Mouse (Mus musculus) heart, adult 9 months (tissue): Measurements from ENCODE around the gene Ckap2l.
A peak's percentile ranks its signal among the peaks of the same experiment; 100 is the strongest.

Source experiments
- DNase-seq, 2 experiments: peaks; one replicate each; pipeline ENCODE4 v3.0.0; 2022; ENCODE audit warnings: low spot score in 2 of 2

Gene Ckap2l

GRCm38 (mm10) chr2:129265316-129265715 lies 31.7 kb downstream of the Ckap2l start:
- no peak for DNase-seq

DNA sequence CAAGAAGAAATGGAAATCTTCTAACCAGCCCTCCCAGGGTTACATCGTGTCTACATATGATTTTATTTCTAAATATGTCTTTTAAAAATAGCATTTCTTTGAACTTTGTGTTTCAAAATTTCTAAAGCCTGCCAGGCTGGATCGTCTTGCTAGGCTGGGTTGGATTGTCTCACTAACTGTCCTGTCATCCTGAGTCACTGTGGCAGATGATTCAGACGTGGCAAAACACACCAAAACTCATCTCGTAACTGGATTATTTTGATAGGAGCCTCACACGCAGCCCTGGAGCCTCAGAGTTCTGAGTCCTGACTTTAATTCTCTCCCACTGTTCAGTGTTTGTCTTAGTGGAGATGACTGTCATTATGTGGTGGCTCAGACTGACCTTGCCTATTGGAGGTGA lies 33.9 kb downstream of the Ckap2l start:
- no peak for DNase-seq

- no peak for DNase-seq
Measured at GRCm38 (mm10) chr2:129261151-129261794, 35.7 kb downstream of the Ckap2l start.

DNA sequence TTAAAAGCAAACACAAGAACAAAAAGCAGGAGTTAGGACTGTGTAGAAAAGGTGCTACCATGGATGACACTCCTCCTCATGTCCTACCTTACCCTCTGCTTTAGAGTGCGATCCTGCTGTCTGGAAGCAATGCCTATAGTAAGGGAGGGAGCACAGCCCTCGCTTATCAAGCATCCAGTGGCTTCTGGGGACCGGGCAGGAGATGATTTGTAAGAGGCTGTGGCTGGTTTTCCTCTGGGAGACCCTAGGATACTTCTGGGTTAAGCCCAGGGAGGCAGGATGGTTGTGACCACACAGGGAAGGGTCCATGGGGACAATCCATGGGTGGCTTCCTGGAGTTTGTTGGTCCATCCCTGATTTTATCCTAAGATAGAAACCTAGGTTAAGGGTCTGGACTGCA lies 36.4 kb downstream of the Ckap2l start:
- DNase-seq, result no peak

DNA sequence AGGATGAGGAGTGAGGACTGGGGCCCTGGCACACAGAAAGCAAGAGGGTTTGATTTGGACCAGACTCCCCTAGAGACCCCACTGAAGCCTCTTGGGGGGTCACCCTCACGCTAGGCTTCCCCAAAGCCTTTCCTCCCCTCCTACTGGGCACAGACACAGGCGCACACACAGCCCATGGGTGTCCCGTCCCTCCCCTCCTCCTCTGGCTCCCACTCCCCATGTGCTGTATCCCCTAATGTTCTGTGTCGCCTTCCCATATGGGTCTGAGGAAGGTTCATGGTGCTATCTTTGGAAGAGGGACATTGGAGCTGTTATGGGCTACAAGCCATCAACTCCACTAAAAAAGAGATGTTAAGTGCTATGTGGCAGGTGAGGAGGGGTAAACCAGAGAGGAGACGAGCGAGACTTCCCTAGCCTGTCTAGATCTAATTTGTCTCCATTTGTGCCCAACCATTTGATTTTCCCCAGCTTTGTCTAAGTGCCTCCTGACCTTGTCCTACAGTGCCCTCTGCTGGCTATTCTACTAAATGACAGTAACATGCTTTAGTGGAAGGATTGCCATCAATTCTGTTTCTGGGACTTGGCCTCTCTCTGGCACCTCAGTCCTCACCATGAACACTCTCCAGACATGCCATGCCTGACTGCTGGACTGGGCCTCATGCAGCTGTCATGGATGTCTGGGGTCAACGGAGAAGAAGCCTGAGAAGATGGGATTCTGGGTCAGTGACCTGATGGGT lies 38.4 kb downstream of the Ckap2l start:
- peak; percentile 43 to 65 for DNase-seq

- no peak for DNase-seq
Measured at GRCm38 (mm10) chr2:129258056-129258455, 39.0 kb downstream of the Ckap2l start.

DNA sequence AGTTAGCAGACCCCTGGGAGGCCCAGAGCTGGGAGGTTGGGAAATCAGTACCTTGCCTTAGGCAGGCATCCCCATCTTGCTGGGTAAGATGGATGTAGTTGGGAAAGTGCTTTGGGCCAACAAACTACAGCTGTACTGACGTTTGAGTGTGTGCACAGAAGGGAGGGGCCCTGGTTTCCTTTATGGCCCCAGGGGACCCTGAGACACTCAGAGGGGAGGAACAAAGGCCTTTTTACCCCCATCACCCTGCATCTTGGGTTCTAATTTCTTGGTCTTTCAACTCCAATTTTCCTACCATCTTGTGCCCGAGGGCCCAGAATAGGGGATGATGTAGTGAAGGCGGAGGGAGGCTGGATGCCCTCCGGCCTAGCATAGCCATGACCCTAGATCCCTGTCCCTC lies 41.0 kb downstream of the Ckap2l start:
- DNase-seq, result no peak

- no peak for DNase-seq
Measured at GRCm38 (mm10) chr2:129254076-129254475, 42.9 kb downstream of the Ckap2l start.

GRCm38 (mm10) chr2:129253631-129253970 lies 43.4 kb downstream of the Ckap2l start:
- DNase-seq, result no peak

DNA sequence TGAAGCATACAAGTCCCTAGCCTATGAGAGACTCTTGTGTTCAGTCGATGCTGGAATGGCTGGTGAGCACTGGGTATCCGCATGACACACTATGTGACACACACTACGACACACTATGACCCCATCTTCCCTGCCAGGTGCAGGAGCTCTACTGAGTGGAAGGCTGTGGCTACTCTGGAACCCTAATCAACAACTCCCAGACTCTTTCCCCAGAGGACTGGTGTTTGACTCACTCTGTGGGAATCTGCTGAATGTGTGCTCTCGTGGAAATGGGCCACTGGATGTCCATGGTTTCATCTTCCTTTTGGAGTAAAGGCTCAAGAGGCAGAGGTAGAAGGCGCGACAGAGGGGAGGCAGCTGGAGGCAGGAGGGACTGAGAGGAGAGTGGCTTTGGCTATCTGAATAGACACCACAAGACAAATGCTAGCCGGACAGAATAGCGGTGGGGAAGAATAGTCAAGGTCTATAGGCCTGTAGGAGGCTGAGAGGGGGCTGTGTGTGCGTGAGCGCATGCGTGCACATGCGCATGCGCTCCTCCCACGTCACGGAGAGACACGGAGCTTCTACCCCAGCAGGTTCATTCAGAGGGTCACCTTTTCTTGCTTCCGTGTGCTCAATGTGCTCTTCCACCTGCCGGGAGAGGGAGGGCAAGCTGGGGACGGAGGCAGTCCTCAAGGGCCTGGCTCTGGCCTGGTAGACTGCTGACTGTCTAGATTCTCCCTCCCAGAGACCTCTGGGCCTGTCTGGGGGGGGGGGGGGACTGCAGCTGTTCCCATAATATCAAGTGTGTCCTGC lies 44.0 kb downstream of the Ckap2l start:
- DNase-seq, result no peak

DNA sequence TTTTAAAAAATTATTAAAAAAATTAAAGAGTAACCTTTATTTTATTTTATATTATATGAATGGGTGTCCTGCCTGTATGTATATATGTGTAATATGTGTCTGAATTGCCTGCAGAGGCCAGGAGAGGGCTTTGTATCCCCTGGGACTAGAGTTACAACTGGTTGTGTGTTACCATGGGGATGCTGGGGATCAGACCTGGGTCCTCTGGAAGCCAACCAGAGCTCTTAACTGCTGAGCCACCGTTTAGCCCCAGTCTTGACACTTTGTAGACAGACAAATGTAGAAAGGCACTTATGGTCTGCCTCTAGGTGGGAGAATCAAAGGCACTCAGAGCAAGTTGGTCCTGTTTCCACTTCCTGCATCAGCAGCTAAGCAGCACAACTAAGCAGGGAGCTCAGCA lies 47.7 kb downstream of the Ckap2l start:
- DNase-seq, result no peak

DNA sequence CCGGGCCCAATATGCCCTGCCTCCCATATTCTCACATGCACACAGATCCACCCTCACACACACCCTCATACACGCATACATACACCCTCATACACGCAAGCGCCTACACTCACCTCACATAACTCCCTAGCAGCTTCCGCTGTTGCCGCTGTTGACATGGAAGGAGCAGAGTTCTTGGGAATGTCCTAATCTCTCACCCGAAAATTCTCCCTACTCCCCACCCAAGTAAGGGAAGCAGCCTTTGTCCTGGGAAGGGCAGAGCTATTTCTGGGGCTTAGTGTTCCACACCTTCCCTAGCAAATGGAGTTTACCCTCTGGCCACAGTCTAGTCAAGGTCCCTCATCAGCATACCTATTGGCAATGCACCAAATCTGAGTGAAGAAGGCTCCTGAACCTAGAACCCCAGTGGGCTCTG lies 49.3 kb downstream of the Ckap2l start:
- no peak for DNase-seq

DNA sequence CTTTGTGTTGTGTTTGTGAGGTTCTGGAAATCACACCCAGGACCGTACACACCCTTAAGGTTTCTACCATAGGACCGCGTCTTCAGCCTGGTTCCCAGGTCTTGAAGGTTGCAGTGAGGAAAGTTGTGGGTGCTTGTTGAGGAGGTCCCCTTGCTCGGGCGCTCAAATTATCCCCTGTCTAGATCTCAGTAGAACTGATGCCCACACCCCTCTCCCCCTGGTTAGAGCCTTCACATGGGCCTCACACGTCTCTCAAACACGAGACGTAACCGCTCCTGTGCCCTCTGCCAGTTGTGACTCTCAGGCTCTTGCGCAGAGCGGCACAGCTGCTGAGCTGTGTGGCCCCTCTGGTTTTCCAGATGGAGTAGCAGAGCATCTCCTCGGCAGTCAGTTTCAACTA lies 50.1 kb downstream of the Ckap2l start:
- no peak for DNase-seq

DNA sequence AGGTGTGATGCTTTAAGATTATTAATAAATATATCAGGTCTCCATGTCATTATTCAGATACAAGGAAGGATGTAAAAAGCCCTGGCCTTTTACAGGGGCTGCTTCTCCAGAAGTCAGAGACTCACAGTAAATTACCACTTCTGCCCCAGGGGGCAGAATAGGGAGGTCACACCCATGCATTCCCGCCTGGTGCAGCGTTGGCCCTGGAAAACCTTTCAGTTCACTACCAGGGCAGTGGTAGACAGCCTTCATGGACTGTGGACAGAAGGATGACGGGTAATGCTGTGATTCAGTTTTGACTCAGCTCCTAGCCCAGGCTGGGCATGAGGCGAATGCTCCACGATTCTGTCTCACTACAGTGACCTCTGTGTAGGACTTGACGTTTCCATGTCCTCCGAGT lies 50.6 kb downstream of the Ckap2l start:
- no peak for DNase-seq

GRCm38 (mm10) chr2:129245618-129246017 lies 51.4 kb downstream of the Ckap2l start:
- no peak for DNase-seq

GRCm38 (mm10) chr2:129244446-129245120 lies 52.4 kb downstream of the Ckap2l start:
- peak; percentile 21 to 25 for DNase-seq

DNA sequence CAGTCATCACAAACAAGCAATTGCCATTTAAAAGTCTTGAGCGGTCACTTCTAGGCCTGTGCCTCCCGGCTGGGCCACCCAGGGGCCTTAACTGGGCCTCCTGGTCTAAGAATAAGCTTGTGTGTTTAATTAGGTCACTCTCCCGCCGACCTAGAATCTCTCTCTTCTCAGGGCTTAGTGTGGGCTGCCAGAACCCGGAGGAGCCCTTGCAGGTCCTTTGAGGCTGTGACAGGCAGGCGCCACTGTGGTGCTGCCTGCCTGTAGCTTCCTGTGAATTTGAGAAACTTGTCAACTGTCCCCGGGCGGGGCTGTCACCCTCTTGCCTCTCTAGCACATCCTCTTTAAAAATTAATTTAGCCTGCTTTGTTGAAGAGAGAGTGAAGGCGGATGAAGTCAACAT lies 53.2 kb downstream of the Ckap2l start:
- DNase-seq, result peak in 1 of 2 experiments; percentile 11

GRCm38 (mm10) chr2:129243005-129243404 lies 54.0 kb downstream of the Ckap2l start:
- no peak for DNase-seq

DNA sequence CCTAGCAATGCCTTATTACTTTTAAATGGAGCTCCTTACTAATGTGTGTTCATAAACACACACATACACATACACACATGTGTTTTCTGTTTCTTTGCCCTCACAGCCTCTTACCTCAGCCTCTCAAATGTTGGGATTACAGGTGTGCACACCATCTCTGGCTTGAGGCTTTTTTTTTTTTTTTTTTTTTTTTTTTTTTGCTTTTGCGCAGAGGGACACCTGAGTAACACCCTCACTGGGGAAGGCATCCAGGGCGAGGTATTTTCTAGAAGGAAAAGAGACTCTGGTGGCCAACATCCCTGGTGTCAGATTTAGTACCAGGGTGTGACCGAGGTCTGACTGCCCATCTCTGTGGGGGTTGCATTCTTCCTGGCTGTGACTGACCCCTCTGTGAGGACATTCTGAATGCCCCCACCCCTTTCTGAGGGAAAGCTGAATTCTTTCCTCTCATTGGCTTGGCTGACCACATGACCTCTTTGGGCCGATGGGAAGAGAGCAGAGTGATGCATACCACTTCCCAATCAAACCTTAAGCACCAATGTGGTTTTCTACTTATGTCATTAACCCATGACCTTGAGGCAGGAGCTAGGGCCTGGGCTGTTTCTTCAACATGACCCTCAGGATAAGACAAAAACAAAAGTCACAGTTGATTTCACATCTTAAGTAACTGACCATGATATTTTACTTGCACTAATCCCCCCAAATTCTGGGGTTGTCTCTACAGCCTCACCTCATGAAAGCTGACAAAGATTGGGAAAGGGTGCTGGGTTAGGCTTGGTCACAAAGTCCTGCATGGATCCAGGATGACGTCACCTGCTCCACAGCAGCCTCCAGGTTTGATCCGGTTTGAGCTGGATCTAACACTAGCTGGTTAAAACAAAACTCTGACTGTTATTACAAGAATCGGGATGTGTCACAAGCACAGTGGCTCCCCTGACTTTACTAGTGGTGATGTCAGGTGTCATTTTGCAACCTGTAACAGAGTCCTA lies 54.9 kb downstream of the Ckap2l start:
- no peak for DNase-seq

DNA sequence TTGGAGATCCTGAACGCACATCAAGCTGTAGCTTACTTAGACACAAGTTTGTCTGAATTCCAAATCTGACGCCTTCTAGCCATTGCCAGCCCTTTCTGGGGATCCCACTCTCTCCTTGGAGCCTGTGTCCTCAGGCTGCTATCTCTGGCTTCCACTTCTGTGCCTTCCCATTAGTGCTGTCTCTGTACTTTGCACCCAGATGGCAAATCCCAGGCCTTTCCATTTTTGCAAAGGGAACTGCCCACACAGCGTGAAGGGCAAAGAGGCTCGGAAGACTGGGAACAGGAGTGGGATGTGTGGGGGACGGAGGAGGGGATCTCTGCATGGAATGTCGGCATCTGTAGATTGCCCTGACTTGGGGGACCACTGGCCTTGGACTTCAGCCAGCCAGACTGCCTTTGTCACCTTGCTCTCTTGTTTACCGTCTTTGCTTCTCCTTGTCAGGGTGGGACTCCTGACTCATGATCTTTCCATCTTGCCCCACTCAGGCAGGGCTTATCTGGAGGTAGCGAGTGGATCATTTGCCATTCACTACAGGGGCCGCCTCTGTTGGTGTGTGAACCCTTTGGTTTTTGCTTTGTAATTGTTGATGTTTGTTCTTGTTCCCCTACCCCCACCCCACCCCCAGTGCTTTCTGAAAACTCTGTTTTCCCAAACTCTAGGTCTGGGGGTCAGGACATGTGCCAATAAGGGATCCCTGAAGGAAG lies 56.1 kb downstream of the Ckap2l start:
- DNase-seq, result no peak
